Mouse (Mus musculus) retina, postnatal 7 days (tissue): ENCODE measurements at regions not wholly inside any gene's neighbourhood (a gene's known extent, or its start where the extent isn't known, plus 50 kb on each side); places are given as distances from the start of the nearest gene placed in this dataset.

Experiments
- DNase-seq: peaks from one replicate; pipeline ENCODE4 v3.0.0-alpha.2; 2012; ENCODE audit warnings: low read depth, low spot score

DNA sequence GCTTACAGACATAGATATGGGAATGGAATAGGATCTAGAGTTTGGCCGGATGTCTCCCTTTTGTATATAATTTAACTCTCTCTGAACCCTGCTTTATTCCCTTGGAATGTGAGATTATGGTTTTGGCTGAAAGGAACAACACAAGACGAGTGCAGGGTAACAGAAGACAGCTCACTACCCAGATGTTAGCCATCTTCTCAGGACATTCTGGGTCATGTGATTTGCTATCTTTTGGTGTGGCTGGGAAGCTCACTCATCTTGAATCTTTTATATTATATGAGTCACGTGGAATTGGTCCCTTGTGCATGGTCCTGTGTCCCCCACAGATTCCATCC, 108.6 kb upstream of the Tmc3 start:
- DNase-seq = no peak

GRCm38 (mm10) chr7:83476861-83477260, 107.9 kb upstream of the Tmc3 start:
- DNase-seq = no peak

DNA sequence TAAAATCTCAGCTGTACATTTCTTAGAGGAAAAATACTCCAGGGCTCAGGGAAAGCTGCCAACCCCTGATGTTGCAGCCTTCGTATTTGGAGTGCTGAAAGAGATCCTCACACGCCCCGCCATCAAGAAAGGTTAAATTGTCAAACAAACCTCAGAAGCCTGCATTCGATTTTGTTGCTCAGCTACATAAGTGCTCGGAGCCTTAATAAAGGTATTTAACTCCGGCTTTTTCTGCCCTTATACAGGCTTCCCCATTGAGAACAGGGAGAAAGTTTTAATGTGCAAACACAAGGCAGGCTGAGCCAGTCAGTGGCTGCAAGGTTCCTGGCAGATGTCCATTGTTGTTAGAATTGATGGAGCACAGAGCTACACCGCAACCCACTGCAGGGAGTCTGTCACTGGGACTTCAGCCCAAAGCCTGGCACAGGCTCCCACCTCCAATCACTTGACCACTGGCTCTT, 107.0 kb upstream of the Tmc3 start:
- no peak for DNase-seq

- no peak for DNase-seq
Observed at GRCm38 (mm10) chr7:83481655-83482054, 103.1 kb upstream of the Tmc3 start.

GRCm38 (mm10) chr7:83482254-83482653, 102.5 kb upstream of the Tmc3 start:
- DNase-seq = no peak

DNA sequence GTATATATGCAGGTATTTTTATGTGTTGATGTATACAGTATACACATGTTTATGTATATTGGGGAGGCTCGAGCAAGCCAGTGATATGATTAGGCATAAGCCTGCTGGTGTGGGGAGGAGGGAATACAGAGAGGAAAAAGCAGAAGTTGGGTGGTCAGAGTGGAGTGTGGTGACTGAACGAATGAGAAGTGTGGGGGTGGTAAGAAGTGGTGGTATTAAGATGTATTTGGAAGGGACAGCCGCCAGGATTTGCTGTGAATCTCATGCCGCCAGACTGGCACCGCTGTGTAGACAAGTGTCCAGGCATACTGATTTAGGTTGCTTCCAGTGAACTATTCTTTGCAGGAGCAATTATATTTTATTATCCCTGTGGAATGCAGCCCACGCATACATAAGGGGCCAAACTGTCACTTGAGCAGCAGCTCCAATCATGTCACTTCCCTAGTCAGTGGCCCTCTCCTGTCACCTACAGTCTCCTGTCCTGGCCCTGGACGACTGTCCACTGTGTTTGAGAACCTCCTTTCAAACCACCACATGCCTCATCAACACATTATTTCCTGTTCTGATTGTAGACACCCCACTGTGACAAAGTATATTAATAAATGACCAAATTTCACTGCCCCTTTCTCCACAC, 101.9 kb upstream of the Tmc3 start:
- DNase-seq = no peak

DNA sequence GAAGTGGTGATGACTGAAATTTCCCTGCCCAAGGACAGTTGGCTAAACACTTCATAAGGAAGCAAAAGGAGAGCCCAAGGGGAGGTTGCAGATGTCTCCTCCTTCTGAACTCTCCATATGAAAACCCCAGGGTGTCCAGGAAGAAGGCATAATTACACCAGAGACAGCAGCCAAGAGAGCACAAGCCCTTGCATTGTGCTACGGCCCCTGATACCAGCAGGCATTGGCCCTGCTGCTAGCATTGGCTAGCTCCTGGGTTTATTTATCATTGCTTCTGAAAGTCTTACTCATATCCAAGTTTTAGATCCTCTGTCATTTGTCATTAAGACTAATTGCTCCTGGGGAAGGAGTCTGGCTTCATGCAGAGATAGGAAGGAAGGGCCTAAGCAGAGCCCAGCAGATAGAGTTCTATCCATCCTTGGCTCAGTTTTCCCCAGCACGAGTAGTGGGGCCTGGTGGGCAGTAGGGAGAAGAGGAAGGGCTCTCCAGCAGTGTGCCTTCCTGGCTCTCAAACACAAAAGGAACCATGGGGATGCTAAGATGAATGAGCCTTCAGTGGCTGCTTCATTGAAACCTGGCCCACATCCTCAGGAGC, 98.5 kb upstream of the Tmc3 start:
- DNase-seq = no peak

GRCm38 (mm10) chr7:83489790-83490189, 94.9 kb upstream of the Tmc3 start:
- peak; percentile 24 for DNase-seq

DNA sequence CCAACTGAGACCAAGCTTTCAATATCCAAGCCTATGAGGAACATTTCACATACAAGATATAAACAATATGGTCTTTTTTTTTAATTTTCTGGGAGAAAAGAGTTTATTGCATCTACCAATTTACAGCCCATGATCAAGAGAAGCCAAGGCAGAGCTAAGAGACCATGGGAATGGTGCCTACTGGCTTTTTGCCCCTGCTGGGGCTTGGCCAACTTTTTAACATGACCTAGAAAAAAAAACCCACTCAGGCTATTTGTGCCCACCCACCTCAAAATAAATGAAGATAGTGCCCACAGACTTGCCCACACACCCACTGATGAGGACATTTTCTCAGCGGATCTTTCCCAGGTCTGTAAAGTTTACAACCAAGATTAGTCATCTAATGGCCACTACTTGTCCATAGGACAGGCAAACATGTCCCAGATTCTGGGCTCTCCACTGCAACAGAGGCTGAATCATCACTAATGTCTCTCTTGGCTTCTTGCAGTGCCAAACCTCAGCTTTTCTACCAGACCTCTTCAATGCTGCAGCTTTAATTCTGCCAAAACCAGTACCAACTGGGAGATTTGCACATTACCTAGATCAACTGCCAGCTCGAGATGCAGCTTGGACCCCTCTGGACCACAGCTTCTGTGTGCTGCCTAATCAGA, 79.6 kb upstream of the Tmc3 start:
- no peak for DNase-seq

GRCm38 (mm10) chr7:83516295-83516694, 68.4 kb upstream of the Tmc3 start:
- no peak for DNase-seq

DNA sequence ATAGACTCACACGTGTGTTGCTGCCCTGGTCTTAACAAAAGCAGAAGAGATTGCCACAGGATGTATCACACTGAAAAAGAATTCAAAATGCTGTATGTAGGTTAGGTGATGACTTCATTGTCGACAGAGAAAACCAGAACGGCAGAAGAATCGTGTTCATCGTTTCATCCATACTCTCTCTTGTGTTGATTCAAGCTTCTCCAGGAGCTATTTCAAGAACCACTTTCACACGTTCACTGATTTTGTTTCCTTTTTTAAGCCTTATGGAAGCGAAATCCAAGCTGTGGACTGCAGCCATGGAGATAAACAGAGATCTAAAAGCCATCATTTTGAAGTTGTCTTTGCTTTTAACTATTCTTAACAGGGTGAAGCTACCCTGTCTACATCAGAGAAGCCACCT, 63.2 kb upstream of the Tmc3 start:
- DNase-seq = no peak
